Mouse (Mus musculus) limb, embryonic 10.5 days (tissue): ENCODE measurements around the gene Psmd4. TPM values are rescaled to one million over a fixed set of nuclear protein-coding genes. Genes with fewer than 3 reads are reported as not detected.
A peak's percentile ranks its signal among the peaks of the same experiment; 100 is the strongest.

Experiments used
- DNase-seq: peaks from one replicate; pipeline ENCODE4 v3.0.0-alpha.2; 2017; ENCODE audit warnings: low spot score
- H3K27ac ChIP-seq: fragments of 300-500 bp; sonication (generic); 2 replicates; pipeline ENCODE4 v1.5.1; 2016; ENCODE audit warnings: mild to moderate bottlenecking
- H3K27me3 ChIP-seq: fragments of 300-500 bp; sonication (generic); 2 replicates; pipeline ENCODE4 v1.6.1; 2016; ENCODE audit warnings: low read depth, mild to moderate bottlenecking; ENCODE audit not compliant: poor library complexity, severe bottlenecking
- H3K36me3 ChIP-seq: fragments of 300-500 bp; sonication (generic); 2 replicates; pipeline ENCODE4 v1.6.1; 2016; ENCODE audit warnings: mild to moderate bottlenecking, moderate library complexity
- H3K4me1 ChIP-seq: fragments of 300-500 bp; sonication (generic); 2 replicates; pipeline ENCODE4 v1.6.1; 2016
- H3K4me3 ChIP-seq: fragments of 300-500 bp; sonication (generic); 2 replicates; pipeline ENCODE4 v1.5.1; 2016; ENCODE audit warnings: mild to moderate bottlenecking, moderate library complexity
- H3K9me3 ChIP-seq: fragments of 300-500 bp; sonication (generic); replicated peaks from 2 replicates; pipeline ENCODE4 v1.6.1; 2016; ENCODE audit warnings: mild to moderate bottlenecking
- WGBS: fragments of 180-500 bp; shearing (Covaris S2); methylation state at CpG from one replicate; pipeline ENCODE4 v1.1.7; 2016; 5-methylcytosine and 5-hydroxymethylcytosine counted together
- polyA plus RNA-seq: library from polyadenylated mRNA; unstranded; fragments of >200 nt; fragmentation: Nextera tagmentation; extraction: Ambion mirVana; gene quantifications from 2 replicates; pipeline ENCODE4 v1.2.1, GENCODE M21; 2016

Psmd4 gene
- polyA plus RNA-seq: 365 and 382 TPM in 2 replicates

- H3K27me3 ChIP-seq: no peaks in the 10 kb centered on the region
These were observed at the start of gene Psmd4 for GRCm38 (mm10) chr3:95042166-95042837. Gene Psmd4, minus strand, starts transcription at chr3:95042614.

GRCm38 (mm10) chr3:95088071-95088470 lies 45.7 kb upstream of the Psmd4 start:
- H3K4me3 ChIP-seq: no peak overlapping the region
- peaks cover 36% of the 10 kb centered on the region for H3K36me3 ChIP-seq
- H3K27ac ChIP-seq: no peak overlapping the region
- DNase-seq: no peak
- WGBS: 91% methylated on average over 1 of the region's 1 CpGs
- H3K9me3 ChIP-seq: no peaks in the 10 kb centered on the region
- H3K27me3 ChIP-seq: no peaks in the 10 kb centered on the region
- no peaks in the 10 kb centered on the region for H3K4me1 ChIP-seq

More at GRCm38 (mm10) chr3:95042166-95042837, at the start of gene Psmd4:
- Histone ChIP-seq H3K9me3 (no peaks in the 10 kb centered on the region), H3K4me3 (peak within 1 kb of the TSS; percentile 85), H3K4me1 (peaks cover 11% of the 10 kb centered on the region), H3K36me3 (peaks cover 31% of the 10 kb centered on the region), H3K27ac (peak within 1 kb of the TSS; percentile 88)
- peak; percentile 99 for DNase-seq
- WGBS: under 1% methylated on average over 36 of the region's 36 CpGs

- no peak for DNase-seq
- H3K4me3 ChIP-seq: no peak overlapping the region
- no peaks in the 10 kb centered on the region for H3K9me3 ChIP-seq
- no peaks in the 10 kb centered on the region for H3K4me1 ChIP-seq
- whole genome bisulfite sequencing: 93% methylated on average over 2 of the region's 2 CpGs
- H3K27me3 ChIP-seq: no peaks in the 10 kb centered on the region
- H3K36me3 ChIP-seq: peaks cover 97% of the 10 kb centered on the region
- H3K27ac ChIP-seq: no peak overlapping the region
These were observed 29.2 kb upstream of the Psmd4 start for GRCm38 (mm10) chr3:95071606-95072005.

DNA sequence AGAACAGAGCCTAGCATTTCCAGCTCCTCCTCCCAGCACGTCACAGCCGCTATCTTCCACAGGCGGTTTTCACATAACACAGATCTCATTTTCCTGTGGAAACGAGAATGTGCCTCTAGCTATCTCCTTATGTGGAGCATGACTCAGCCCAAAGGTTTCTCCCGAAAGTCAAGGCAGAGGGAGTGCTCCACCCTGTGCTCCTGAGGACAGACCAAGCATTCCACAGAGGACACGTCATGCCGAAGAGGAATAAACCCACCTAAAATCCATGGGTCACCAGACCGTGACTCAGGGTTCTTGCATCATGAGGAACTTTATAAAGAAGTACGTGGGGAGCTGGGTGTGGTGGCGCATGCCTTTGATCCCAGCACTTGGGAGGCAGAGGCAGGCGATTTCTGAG lies 24.2 kb upstream of the Psmd4 start:
- H3K4me3 ChIP-seq: no peak overlapping the region
- no peak for DNase-seq
- peaks cover 99% of the 10 kb centered on the region for H3K36me3 ChIP-seq
- H3K27me3 ChIP-seq: no peaks in the 10 kb centered on the region
- WGBS: 93% methylated on average over 11 of the region's 11 CpGs
- no peaks in the 10 kb centered on the region for H3K9me3 ChIP-seq
- no peak overlapping the region for H3K27ac ChIP-seq
- no peaks in the 10 kb centered on the region for H3K4me1 ChIP-seq

GRCm38 (mm10) chr3:95066095-95066494 lies 23.7 kb upstream of the Psmd4 start:
- WGBS: 93% methylated on average over 6 of the region's 6 CpGs
- Histone ChIP-seq H3K4me3 (no peak overlapping the region), H3K9me3 (no peaks in the 10 kb centered on the region), H3K27me3 (no peaks in the 10 kb centered on the region), H3K4me1 (no peaks in the 10 kb centered on the region), H3K27ac (no peak overlapping the region), H3K36me3 (peaks cover 99% of the 10 kb centered on the region)
- DNase-seq: no peak

DNA sequence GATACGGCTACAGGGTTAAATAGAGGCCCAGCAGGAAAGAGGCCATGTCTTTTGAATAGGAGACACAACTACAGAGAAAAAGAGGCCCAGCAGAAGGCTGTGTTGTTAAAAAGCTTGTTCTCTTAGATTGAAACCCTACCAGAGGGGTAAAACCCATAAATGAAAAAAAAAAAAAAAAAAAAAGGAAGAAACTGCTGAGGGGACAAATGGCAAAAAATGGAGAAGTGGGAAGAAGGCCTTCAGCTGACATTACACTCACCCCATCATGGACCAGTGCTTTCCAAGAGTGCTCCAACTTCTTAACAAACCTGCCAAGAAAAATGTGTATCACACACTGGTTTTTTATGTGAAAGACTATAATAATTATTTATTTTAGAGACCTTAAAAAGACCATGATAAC lies 23.1 kb upstream of the Psmd4 start:
- Histone ChIP-seq H3K4me3 (no peak overlapping the region), H3K27me3 (no peaks in the 10 kb centered on the region), H3K4me1 (no peaks in the 10 kb centered on the region), H3K9me3 (no peaks in the 10 kb centered on the region), H3K36me3 (peaks cover 99% of the 10 kb centered on the region), H3K27ac (no peak overlapping the region)
- WGBS: 94% methylated on average over 1 of the region's 1 CpGs
- no peak for DNase-seq

- Histone ChIP-seq H3K27me3 (no peaks in the 10 kb centered on the region), H3K4me1 (no peaks in the 10 kb centered on the region), H3K9me3 (no peaks in the 10 kb centered on the region), H3K27ac (no peak overlapping the region), H3K4me3 (no peak overlapping the region), H3K36me3 (peaks cover 99% of the 10 kb centered on the region)
- DNase-seq: no peak
- WGBS: 95% methylated on average over 4 of the region's 4 CpGs
These were observed 21.3 kb upstream of the Psmd4 start for GRCm38 (mm10) chr3:95063741-95064140.

- no peaks in the 10 kb centered on the region for H3K27me3 ChIP-seq
- DNase-seq: no peak
- no peak overlapping the region for H3K27ac ChIP-seq
- WGBS: 89% methylated on average over 8 of the region's 8 CpGs
- no peaks in the 10 kb centered on the region for H3K9me3 ChIP-seq
- no peaks in the 10 kb centered on the region for H3K4me1 ChIP-seq
- no peak overlapping the region for H3K4me3 ChIP-seq
- H3K36me3 ChIP-seq: peaks cover 65% of the 10 kb centered on the region
These were observed 15.7 kb upstream of the Psmd4 start for GRCm38 (mm10) chr3:95058078-95058477.

DNA sequence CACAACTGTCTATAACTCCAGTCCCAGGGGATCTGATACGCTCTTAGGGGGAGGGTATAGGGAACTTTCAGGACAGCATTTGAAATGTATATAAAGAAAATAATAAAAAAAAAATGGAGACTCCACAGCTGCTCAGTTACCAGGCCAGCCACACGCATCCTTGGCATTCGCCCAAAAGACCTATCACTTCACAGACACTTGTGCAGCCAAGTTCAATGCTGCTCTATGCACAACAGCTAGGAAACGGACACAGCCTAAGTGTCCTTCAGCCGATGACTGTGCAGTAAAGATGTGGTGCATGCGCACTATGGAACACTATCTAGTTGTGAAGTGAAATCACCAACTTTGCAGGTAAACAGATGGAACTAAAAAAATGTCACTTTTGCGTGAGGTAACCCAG lies 13.9 kb upstream of the Psmd4 start:
- Histone ChIP-seq H3K36me3 (peaks cover 47% of the 10 kb centered on the region), H3K4me3 (no peak overlapping the region), H3K27ac (no peak overlapping the region), H3K27me3 (no peaks in the 10 kb centered on the region), H3K4me1 (no peaks in the 10 kb centered on the region), H3K9me3 (no peaks in the 10 kb centered on the region)
- no peak for DNase-seq
- 96% methylated on average over 7 of the region's 7 CpGs for WGBS

DNA sequence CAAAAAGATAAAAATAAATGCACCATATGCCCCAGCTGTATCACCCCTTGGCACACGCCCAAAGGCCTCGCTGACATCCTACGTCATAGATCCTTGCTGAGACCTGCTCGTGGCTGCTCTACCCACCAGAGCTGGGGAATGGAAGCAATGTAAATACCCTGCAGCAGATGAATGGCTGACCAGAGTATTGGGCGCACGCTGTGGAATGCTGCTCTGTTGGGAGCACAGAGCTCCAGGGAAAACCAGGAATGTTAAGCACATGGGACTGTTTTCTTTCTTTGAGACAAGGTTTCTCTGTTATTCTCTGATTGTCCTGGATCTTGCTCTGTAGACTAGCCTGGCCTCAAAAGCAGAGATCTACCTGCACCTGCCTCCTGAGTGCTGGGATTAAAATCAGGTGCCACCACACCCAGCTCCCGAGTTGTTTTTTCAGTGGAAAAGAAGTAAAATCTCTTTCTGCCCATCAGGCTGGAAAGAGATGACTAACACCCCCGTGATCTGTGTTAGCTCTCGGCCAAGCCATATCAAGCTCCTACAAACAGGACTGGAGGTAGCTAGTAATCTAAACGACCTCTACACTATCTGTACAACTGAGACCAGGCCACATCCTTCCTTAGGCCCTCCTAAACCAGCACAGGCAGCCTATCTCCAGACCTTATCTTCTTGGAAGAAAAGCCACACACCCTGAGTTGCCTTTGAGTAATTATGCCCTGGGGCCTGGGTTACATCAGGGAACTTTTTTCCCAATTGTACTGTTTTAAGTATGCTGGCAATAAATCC lies 12.3 kb upstream of the Psmd4 start:
- WGBS: 56% methylated on average over 10 of the region's 10 CpGs
- Histone ChIP-seq H3K4me1 (no peaks in the 10 kb centered on the region), H3K36me3 (peaks cover 31% of the 10 kb centered on the region), H3K4me3 (no peak overlapping the region), H3K27ac (no peak overlapping the region), H3K27me3 (no peaks in the 10 kb centered on the region), H3K9me3 (no peaks in the 10 kb centered on the region)
- no peak for DNase-seq

DNA sequence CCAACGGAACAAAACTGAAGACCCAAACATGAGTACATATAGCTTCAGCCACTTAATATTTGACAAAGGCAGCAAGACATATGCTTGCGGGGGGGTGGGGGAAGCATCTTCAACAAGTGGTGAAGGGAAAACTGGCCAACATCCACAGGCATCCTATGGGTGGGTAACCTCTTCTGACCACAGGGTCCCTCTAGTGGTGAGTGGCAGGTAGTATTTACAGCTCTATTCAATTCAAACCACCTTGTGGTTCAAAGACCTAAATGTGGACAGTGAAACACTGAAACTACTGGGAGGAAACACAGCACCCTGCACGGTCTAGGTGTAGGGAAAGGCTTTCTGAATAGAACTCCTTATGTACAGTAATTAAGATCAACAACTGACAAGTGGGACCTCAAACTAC lies 11.3 kb upstream of the Psmd4 start:
- no peaks in the 10 kb centered on the region for H3K27me3 ChIP-seq
- 37% methylated on average over 3 of the region's 3 CpGs for WGBS
- DNase-seq: peak; percentile 41
- no peak overlapping the region for H3K27ac ChIP-seq
- H3K4me3 ChIP-seq: no peak overlapping the region
- 0 out of 2 replicates have a peak, but pooled peaks cover 4% of the 10 kb centered on the region for H3K4me1 ChIP-seq
- no peaks in the 10 kb centered on the region for H3K9me3 ChIP-seq
- peaks cover 21% of the 10 kb centered on the region for H3K36me3 ChIP-seq

DNA sequence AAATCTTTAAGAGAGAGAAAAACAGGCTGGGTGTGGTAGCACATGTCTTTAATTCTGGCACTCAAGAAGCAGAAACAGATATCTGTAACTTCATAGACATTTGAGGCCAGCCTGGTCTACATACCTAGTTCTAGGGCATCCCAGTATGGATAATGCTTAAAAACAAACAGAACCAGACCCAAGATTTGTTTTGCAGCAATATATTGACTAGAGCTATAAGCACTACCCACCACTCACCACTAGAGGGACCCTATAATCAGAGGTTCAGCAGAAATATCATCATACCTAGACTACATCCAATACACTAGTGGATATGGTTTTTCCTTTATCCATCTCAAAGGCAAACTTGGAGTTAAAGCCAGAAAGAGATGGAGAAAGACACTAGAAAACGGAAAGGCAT lies 10.5 kb upstream of the Psmd4 start:
- Histone ChIP-seq H3K4me3 (no peak overlapping the region), H3K9me3 (no peaks in the 10 kb centered on the region), H3K4me1 (0 out of 2 replicates have a peak, but pooled peaks cover 4% of the 10 kb centered on the region), H3K27ac (no peak overlapping the region), H3K27me3 (no peaks in the 10 kb centered on the region), H3K36me3 (peaks cover 14% of the 10 kb centered on the region)
- WGBS: 48% methylated on average over 1 of the region's 1 CpGs
- DNase-seq: no peak

DNA sequence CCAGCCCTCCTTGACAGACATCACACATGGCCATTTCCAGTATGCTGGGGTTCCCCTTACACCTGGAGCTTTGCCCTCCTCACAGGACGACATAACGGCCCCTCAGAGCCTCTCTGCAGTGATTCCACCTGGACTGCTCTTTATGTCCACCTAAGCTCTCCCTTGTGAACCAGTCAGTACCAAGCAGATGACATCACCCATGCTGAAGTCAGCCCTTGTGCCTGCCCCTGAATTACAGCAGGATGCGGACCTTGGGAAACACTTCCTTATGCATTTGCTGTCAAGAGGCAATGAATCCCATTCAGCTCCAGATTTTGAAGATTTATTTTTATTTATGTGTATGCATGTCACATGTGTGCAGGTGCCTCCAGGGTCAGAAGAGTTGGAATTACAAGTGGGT lies 5.5 kb upstream of the Psmd4 start:
- H3K36me3 ChIP-seq: no peaks in the 10 kb centered on the region
- no peak for DNase-seq
- H3K27me3 ChIP-seq: no peaks in the 10 kb centered on the region
- no peaks in the 10 kb centered on the region for H3K9me3 ChIP-seq
- H3K4me1 ChIP-seq: 0 out of 2 replicates have a peak, but pooled peaks cover 5% of the 10 kb centered on the region
- 69% methylated on average over 3 of the region's 3 CpGs for WGBS
- no peak overlapping the region for H3K27ac ChIP-seq
- H3K4me3 ChIP-seq: no peak overlapping the region
